Mouse (Mus musculus): Measurements from ENCODE around the gene Emilin1.

DNA sequence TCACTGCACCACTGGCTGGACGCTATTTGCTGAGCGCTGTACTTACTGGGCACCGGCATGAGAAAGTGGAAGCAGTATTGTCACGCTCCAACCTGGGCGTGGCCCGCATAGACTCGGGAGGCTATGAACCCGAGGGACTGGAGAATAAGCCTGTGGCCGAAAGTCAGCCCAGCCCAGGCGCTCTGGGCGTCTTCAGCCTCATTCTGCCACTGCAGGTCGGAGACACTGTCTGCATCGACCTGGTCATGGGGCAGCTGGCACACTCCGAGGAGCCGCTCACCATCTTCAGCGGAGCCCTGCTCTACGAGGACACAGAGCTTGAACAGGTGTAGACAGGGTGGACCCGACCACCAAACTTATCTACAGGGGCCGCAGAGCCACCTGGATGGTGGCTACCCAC is 7.4 kb downstream of the Emilin1 start:
- no peak for TF ChIP-seq TAL1 (IDR thresholded peaks at IDR 0.05; ENCODE audit: low read length)
- TF ChIP-seq GATA1 (IDR thresholded peaks at IDR 0.05; ENCODE audit: low read length), result no peak

Data from erythroblast, embryonic 14.5 days (primary cell).